Mouse (Mus musculus) megakaryocyte-erythroid progenitor cell, adult 5-6 weeks (primary cell): Measurements from ENCODE around the gene Gm37240. TPM values are rescaled to one million over a fixed set of nuclear protein-coding genes. Genes with fewer than 3 reads are reported as not detected.

Experiments
- ATAC-seq: replicated peaks from 2 replicates; pipeline ENCODE4 v1.8.0; 2016; ENCODE audit warnings: mild to moderate bottlenecking, inconsistent platforms; ENCODE audit not compliant: severe bottlenecking, poor library complexity, low FRiP score, low TSS enrichment
- total RNA-seq, 2 experiments: library from RNA; stranded (forward) in 1 of 2; stranded (reverse) in 1 of 2; fragments of 200-1000, 215-1000 nt in 1 of 2; fragments of >200 nt in 1 of 2; fragmentation: Nextera tagmentation in 1 of 2; gene quantifications; 2 replicates each; pipeline ENCODE4 v1.2.3; 2014 to 2017

Gene Gm37240
- total RNA-seq, 2 experiments from 2014 or later: not detected

DNA sequence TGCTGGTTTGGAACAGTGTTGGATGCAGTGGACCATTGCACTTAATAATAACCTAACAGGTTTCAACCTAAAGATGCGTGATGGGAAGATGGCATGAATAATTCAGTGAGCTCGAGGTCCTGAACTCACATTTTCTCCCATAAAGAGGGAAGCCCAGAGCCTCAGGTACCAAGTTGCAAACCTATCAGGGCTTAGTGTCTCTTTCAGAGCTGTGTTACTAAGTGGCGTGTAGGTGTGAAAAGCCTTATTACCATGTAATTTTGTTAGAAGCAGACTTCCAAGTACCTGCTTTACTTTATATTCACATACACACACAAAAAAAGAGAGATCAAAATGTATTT, 548.6 kb downstream of the Gm37240 start:
- ATAC-seq: no peak

DNA sequence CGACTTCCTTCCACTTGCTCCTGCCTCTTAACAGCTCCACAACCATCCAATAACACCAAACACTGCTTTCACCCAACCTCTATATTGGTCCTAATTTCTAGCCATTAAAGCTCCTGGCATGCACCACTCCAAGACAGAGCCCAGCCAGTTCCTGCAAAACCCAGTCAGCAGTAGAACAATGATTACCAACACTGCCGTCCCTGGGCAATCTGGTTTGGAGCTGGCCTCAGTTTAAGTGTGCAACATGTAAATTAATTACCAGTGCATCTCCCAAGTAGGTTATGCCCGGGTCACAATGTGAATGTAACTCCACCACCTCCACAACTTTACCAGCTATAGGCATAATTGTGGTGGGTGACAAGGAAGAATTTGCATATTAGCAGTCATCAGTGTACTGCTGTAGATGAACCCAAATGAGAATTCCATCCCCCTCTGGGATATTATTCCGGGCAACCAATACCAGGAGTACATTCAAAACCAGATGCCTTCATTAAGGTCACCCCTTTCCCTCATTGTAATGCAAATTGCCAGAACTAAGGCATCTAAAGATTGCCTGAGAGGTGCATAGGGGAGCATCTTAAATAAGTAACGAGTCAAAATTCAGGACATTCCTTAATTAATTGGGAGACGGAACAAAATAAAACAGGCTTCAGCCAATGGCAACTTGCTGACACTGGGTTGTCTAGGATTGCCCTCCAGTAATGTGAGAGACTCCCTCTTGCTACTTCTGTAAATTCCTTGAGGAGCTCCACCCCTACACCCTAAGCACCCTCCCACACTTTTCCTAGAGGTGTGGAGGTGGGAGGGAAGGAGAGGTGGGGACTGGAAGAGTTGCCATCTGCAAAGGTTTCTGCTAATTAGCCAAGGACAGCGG, 549.2 kb downstream of the Gm37240 start:
- ATAC-seq: no peak

DNA sequence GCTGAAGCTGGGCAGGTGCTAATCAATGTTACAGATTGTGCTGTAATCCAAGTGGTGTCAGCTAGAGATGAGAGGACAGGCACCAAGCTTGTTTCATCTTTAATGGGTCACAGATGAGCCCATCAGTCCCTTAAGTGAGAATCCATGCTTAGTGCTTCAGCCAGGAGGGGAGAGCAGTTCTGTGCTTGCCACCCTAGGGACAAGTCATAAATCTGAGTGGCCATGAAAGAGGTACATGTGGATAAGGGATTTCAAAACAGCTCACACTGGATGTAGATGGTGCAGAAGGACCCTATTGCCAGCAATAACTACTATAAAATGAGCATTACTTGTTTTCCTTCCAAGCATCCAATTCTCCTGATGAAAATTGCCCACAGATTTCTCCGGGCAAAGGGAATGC, 551.8 kb downstream of the Gm37240 start:
- no peak for ATAC-seq

DNA sequence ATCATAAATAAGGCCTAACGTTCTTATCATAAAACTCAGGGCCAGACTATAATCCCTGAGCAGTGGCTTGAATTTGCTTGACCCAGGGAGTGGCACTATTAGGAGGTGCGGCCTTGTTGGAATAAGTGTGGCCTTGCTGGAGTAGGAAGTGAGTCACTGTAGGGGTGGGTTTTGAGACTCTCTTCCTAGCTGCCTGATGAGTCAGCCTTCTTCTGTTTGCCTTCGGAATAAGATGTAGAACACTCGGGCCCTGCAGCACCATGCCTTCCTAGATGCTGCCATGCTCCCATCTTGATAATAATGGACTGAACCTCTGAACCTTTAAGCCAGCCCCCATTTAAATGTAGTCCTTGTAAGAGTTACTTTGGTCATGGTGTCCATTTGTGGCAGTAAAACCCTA, 555.0 kb downstream of the Gm37240 start:
- no peak for ATAC-seq

DNA sequence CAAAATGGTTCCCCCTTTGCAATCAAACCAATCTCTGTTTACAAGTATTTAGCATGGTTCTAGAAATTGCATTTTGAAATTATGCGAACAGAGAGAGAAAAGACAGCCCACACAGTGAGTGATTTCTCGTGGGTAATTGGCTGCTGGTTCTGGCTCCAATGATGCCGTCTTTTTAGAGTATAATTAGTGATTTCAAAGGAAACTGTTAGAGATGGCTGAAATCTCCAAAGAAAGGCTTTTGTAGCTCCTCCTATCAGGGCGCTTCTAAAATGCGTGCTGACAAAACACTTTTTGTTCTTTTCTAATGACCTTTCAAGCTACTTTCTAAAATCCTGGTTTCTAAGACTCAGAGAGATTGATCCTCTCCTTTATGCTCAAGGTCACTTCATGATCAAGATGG, 569.1 kb downstream of the Gm37240 start:
- no peak for ATAC-seq

DNA sequence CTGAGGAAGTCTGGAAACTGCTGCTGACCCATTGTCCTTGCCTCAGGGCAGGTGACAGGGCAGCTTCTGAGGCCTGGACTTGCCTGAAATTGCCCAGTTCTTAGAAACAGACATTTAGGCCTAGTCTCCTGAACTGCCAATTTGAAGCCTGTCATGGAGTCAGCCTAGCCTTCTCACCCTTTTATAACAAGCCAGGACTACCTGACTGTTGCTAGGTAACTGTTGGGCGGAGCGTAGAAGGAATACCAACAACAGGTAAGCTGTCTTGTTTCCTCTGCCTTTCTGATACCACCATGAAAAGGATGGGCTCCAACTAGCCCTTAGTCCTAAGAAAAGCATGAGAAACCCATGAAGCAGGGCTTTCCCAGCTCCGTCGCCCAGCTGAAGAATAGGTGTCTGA, 570.0 kb downstream of the Gm37240 start:
- no peak for ATAC-seq

DNA sequence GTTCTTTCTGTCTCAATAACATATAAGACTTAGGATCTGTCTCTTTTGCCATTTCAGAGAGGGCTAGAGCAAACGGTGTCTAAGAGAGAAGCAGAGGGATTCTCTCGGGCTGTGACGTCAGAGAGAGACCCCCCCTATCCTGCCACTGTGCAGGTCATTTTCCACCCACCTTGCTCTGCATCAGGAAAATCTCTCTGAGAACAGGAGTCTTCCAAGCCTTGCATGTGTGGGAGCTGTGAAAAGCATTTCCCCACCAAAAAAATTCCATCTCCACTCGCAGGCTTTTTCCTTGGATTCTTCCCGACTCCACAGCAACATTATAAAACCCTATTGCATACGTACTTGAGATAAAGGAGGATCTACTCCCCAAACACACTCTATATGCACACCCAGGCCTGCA, 572.4 kb downstream of the Gm37240 start:
- no peak for ATAC-seq

DNA sequence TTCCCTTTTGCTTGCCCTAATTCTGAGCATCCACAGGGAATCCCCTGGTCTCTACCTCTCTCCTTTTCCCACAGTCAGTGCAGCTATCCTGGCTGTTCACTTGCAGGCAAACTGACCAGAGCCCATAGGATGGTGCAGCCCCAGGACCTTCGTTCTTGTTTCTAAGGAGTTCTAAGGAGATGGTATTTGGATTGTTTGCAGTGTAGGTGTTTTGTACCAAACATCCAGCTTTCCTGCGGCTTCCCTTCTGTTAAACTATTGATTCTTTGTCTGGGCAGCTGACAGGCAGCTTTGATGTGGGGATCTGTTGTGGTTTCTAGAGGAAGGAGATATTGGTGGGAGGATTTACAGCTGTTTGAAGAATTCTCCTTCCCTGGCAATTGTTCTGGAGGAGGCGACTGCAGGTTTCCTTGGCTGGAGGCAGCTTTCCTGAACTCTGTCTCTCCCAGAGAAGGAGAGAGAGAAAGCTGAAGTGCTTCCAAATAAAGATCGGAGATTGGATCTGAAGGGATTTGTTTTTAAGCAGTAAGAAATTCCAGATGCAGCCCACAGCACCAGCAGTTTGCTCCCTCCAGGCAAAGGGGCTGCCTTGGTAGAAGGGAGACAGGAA, 573.6 kb downstream of the Gm37240 start:
- ATAC-seq: no peak

DNA sequence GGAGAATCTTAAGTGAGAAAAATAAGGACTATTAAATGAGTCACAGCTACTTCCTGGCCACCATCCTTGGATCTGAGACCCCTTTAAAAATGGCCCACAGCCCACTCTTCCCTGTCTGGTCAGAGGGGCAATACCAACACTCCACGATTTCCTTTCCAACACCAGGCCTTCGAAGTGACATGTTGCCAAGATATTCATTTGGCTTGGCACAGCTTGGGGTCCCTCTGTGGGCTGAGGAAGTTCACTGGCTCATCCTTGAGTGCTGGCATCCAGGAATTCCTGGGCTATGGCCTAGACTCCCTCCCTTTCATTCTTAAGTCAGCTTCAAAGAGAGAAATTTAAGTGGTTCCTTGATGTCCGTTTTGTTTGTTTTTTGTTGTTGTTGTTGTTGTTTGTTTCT, 576.1 kb downstream of the Gm37240 start:
- no peak for ATAC-seq

DNA sequence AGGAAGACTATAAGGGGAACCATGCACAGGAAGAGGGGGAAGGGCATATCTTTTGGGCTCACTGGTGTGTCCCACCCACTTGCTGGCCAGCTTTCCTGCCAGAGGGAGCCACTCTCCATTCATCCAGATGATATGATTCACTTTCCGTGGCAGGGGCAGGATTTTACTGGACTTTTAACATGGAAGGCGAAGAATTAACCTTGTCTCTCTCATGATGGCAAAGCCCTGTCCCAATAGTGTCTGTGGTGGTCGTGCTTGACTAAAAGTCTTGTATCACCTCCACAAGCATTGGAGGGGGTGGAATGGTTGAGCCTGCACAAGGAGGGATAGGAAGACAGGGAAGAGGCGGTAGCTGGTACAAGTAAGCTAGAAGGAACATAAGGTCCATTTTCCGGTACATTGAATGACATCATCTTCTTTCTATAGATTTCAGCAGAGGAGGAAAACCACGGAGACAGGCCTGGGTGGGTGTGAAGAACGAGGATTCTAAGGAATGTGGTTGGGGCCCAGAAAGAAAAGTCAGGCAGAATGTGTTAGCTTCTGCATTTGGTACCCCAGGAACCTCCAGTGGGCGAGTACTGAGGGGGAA, 576.8 kb downstream of the Gm37240 start:
- ATAC-seq: no peak

DNA sequence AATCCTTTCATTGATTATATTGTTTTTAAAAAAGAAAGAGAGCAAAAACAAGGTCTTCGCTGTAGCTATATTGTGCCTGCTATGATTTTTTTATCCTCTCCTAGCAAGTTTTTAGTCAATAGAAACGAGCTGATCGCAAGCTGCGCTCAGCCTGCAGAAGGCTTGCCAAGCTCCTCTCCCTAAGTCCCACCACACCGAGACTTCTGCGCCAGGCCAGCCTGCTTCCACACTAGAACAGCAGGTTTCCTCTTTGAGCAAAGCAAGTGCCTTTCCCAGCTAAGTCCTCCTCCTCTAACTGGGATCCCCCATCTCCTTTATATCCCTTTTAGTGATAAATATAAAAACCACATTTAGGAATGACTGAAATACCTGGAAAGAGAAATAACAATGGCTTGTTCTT, 578.1 kb downstream of the Gm37240 start:
- ATAC-seq: no peak

DNA sequence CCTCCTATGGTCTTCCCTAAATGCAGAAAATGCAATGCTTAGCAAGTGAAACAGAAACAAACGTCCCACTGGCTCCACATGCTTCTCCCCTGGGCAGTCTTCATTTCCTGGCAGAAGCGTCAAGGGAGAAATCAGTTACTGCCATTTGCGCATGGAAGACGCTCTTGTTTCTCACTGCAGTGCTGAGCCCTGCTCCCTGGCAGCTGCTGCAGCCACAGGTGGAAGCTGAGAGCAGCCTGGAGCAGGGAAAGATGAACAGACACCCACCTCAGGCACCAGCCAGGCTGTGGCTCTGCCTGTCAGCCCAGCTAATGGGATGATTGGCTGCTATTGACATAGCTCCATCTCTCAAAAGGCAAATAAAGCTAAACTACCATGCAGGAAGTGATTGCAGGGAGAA, 578.6 kb downstream of the Gm37240 start:
- no peak for ATAC-seq

DNA sequence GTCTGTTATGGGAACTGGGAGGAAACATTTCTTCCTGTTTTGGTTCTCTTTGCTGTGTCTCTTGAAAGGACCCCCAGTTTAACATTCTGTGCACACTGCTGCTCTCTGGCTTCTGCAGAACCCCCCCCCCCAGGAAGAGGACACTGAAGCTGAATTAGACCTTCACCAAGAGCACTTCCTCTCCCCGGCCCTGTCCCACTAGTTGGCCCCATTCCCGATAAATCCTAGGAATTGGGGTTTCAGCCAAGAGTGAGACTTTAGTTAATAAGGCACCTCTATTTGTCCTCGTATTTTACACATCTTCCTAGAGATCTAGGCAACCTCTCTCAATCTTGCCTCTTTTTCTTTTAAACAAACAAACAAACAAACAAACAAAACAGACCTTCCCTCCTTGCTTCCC, 585.5 kb downstream of the Gm37240 start:
- ATAC-seq: no peak

DNA sequence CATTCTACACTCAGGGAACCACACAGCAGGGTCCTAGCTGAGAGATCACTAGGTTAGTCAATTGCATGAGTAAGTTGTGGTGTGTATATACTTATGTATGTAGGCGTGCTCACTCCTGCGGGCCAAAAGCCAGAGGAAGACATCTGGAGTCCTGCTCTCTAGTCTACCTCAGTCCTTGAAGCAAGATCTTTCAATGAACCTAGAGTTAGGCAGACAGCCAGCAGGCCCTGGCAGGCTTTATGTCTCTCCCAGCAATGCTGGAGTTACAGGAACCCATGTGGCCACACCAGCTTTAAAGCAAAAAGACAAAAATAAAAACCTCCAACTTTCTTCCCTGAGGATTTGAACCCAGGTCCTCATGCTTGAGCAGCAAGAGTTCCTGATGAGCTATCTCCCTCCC, 586.0 kb downstream of the Gm37240 start:
- no peak for ATAC-seq

DNA sequence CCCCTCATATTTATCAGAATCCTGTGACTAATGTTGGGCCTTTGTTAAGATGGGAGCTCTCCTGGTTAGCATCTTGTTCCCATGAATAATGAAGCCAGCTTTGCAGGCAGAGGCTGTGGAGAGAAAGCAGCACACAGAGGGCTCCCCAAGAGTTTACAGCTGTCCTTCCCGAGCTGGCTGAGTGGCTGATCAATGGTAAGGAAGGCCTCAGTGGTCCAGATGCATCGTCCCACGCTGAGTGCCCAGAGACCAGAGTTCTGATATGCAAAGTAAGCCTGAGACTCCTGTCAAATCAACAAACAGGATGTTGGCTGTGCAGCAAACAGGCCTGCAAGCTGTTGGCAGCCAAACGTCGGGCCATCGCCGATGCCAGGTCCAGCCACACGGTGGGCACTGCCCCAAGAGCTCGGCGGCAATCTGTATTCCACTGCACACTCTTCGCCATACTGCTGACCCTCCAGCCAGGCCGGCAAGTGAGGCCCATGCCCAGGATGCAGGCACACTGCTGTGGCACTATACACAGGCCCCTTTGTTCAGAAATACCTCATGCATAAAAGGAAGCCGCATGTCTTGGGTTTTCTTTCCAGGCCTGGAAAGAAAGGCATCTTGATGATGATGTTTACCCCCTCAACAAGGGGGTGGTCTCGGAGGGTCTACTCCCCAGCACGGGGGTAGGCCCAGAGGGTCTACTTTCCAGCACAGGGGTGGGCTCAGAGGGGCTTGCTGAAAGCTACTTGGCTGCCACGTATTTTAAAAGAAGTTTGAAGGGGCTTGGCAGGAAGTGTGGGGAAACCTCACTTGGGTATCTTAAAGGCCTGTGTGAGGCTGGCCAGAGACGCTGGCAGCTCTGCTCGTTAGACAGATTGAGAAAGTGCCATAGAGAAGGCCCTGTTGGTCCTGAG, 587.4 kb downstream of the Gm37240 start:
- ATAC-seq: no peak

DNA sequence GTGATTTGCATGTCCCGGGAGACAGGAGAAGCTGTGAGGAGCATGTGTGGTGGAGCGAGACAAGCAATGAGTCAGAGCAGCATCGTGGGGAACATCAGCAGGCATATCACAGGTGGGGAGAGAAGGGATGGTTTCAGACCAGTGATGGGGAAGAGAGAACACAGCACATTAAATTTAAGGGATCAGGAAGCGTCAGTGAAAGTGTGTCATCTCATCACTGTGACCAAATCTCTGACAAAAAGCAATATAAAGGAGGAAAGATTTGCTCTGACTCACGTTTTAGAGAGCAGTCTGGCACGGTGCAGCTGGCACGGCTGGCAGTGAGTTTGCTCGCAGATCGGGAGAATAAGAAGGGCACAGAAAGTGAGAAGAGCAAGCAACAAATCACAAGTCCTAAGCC, 592.1 kb downstream of the Gm37240 start:
- no peak for ATAC-seq

DNA sequence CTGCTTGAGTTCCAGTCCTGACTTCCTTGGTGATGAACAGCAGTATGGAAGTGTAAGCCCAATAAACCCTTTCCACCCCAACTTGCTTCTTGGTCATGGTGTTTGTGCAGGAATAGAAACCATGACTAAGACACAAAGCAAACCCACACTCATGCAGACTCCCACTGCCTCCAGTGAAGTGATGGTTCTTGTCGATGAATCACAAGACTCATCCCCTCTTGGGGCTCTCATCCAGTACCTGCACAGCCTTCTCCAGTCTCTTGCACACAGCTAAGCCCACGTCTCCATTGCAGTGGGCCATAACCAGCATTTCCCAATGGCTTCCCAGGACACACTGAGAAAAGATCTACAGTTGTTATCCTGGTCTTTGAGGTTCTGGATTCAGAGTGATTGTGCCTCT, 599.7 kb downstream of the Gm37240 start:
- ATAC-seq: no peak

DNA sequence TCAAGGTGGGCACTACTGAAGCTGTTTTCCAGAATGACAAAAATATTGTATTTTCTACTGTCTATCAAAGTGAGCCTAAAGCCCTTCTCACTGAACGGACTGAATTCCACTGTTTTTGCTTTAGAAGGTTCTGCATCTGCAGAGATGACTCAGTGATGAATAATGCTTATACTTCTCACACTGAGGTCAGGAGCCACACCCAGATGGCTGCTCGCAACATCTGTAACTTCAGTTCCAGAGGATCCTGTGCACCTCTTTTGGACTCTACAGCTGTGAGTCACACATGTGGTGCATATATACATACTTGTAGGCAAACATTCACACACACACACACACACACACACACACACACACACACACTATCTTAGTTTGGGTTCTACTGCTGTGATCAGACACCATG, 602.8 kb downstream of the Gm37240 start:
- ATAC-seq: no peak

DNA sequence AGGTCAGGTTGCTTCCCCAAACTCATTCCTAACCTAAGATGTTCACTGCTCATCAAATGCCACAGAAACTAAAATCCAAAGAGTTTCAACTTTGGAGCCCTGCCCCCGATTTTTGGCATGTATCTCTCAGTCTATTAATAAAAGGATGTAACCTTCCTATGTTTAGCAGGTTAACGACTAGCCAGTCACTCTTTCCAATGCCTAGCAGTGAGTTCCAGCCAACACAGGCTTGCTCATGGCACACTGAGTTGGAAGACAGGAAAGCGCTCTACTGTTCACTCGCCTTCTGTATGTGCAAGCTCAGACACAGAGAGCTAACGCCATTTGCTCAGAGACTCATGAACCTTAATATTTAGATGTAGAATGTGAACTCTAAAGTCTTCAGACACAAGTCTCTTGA, 604.5 kb downstream of the Gm37240 start:
- no peak for ATAC-seq

DNA sequence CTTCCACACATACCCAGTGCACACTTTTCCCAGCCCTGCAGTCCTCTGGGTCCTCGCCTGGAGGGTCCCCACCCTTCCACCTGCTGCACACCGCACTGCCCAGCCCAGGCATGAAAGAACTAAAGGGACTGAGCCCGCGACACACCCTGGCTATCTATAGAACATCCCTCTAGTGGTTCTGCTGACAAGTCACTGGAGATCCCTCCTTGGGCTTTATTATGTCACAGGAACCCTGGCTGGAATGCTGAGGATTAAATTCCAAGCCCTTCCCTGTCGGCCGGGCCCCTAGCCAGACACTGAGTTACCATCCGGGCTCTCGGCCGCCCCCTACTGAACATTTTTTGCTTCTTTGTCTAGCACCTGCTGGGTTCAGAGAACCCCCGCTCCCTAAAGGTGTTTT, 612.2 kb downstream of the Gm37240 start:
- 0 out of 2 replicates have a peak, but pooled peaks have one; percentile 34 for ATAC-seq
